Mouse (Mus musculus): ENCODE data around the gene Klhl18. TPM values are rescaled to one million over a fixed set of nuclear protein-coding genes. Genes with fewer than 3 reads are reported as not detected.
"Not testable (repeated sequence)": the region's sequence is repeated elsewhere in the genome, so short reads cannot be mapped to it uniquely, and the experiment has no call there.

Klhl18 gene
- polyA plus RNA-seq, 1 experiment from 2014 or later = 9.8 TPM

DNA sequence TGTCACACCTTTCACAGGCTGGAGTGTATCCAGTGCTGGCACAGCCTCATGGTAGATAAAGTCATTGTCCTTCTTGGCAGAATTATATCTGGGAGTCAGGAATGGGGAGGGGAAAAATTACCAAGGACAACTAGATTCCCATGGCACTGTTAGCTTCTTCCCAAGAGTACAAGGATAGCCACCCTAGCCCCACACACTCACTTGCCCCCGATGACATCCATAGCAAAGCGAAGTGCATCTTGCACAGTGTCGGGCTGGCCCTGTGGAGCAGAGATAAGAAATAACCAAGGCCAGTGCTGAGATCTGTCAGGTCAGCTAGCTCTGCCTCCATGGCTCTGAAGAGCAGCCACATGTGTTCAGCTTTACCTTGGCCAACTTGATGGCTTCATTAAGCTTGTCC lies 85.7 kb downstream of the Klhl18 start:
- Histone ChIP-seq H3K9ac (no peak overlapping the region), H3K4me2 (no peak overlapping the region), H3K27ac (ENCODE audit: poor library complexity, severe bottlenecking) (no peak overlapping the region), H3K27me3 (replicated peaks) (no peaks in the 10 kb centered on the region), H3K4me3 (no peak overlapping the region), H3K9me3 (replicated peaks) (no peaks in the 10 kb centered on the region), H3K36me3 (peaks cover 96% of the 10 kb centered on the region), H3K4me1 (replicated peaks) (no peaks in the 10 kb centered on the region)
- WGBS = 88% methylated on average over 3 of the region's 3 CpGs
- ATAC-seq (ENCODE audit: insufficient number of reproducible peaks, low FRiP score) = no peak

DNA sequence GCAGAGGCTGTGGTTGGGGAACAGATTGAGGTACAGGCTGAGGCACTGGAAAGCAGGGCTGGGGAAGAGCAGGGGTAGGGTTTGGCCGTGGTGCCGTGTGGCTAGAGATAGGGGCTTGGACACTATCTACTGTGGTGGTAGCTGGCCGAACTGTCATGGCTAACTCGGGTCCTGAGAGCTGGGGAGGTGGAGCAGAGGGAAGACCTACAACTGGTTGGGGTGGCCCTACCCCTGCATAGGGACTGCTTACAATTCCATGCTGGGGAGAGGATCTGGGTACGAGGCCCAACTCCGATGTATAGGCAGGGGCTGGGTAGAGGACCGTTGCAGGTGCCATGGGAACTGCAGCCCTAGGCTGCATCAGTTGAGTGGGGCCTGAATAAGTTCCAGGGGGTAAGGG lies 88.5 kb downstream of the Klhl18 start:
- ATAC-seq (ENCODE audit: insufficient number of reproducible peaks, low FRiP score) = no peak
- WGBS = 86% methylated on average over 7 of the region's 7 CpGs

DNA sequence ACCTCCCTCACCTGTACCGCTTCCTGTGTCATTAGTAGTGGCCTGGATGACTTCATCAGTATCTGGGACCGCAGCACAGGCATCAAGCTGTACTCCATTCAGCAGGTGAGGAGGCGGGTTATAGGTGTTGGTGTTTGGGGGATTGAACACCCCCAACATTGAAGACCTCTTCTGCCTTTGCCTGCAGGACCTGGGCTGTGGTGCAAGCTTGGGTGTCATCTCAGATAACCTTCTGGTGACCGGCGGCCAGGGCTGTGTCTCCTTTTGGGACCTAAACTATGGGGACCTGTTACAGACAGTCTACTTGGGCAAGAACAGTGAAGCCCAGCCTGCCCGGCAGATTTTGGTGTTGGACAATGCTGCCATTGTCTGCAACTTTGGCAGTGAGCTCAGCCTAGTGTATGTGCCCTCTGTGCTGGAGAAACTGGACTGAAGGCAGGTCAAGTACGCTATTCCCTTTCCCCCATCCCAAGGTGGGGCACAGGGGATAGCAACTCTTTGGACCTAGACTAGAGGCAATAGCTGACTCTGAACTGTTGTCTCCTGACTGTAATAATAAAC lies 92.0 kb downstream of the Klhl18 start:
- 83% methylated on average over 7 of the region's 7 CpGs for WGBS
- no peak overlapping the region for H3K27ac ChIP-seq (ENCODE audit: poor library complexity, severe bottlenecking)
- ATAC-seq (ENCODE audit: insufficient number of reproducible peaks, low FRiP score) = no peak
- H3K4me3 ChIP-seq = no peak overlapping the region
- H3K36me3 ChIP-seq = peaks cover 77% of the 10 kb centered on the region
- no peaks in the 10 kb centered on the region for H3K27me3 ChIP-seq (replicated peaks)
- no peak overlapping the region for H3K9ac ChIP-seq
- peaks cover 12% of the 10 kb centered on the region for H3K4me1 ChIP-seq (replicated peaks)
- no peaks in the 10 kb centered on the region for H3K9me3 ChIP-seq (replicated peaks)
- no peak overlapping the region for H3K4me2 ChIP-seq

More for the DNA sequence above, 88.5 kb downstream of the Klhl18 start:
- no peak overlapping the region for H3K4me3 ChIP-seq
- H3K27me3 ChIP-seq (replicated peaks) = no peaks in the 10 kb centered on the region
- H3K9ac ChIP-seq = no peak overlapping the region
- H3K9me3 ChIP-seq (replicated peaks) = no peaks in the 10 kb centered on the region
- no peak overlapping the region for H3K27ac ChIP-seq (ENCODE audit: poor library complexity, severe bottlenecking)
- H3K4me2 ChIP-seq = no peak overlapping the region
- H3K36me3 ChIP-seq = peaks cover 100% of the 10 kb centered on the region
- H3K4me1 ChIP-seq (replicated peaks) = no peaks in the 10 kb centered on the region

DNA sequence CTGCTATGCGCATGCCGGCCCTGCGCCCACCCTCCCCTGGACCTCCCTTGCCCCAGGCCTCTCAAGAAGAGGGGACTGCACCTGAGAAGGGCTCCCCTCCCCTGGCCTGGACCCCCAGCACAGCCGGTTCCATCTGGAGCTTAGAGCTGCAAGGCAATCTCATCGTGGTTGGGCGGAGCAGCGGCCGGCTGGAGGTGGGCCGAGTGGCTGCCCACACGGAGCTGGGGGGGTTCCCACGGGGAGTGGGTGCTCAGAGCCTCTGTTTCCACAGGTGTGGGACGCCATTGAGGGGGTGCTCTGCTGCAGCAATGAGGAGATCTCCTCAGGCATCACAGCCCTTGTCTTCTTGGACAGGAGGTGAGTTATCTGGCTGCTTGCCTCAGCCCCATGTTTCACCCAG lies 95.2 kb downstream of the Klhl18 start:
- WGBS = 73% methylated on average over 12 of the region's 12 CpGs
- H3K36me3 ChIP-seq = peaks cover 75% of the 10 kb centered on the region
- no peak overlapping the region for H3K4me2 ChIP-seq
- H3K9ac ChIP-seq = no peak overlapping the region
- H3K27ac ChIP-seq (ENCODE audit: poor library complexity, severe bottlenecking) = no peak overlapping the region
- no peak for ATAC-seq (ENCODE audit: insufficient number of reproducible peaks, low FRiP score)
- no peak overlapping the region for H3K4me3 ChIP-seq
- H3K4me1 ChIP-seq (replicated peaks) = peaks cover 12% of the 10 kb centered on the region
- no peaks in the 10 kb centered on the region for H3K9me3 ChIP-seq (replicated peaks)
- no peaks in the 10 kb centered on the region for H3K27me3 ChIP-seq (replicated peaks)

DNA sequence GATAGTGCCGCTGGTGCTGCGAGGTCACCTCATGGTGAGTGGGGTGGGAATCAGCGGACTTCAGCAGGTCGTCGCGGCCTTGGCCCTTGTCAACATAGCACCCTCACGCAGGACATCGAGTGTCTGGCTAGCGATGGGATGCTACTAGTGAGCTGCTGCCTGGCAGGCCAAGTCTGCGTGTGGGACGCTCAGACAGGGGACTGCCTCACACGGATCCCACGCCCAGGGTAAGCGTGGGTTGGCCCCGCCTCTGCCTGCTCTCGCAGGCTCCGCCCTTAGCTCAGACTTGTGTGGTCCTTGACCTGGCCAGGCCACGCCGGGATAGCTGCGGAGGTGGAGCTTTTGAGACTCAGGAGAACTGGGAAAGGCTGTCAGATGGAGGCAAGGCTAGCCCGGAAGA lies 95.8 kb downstream of the Klhl18 start:
- H3K4me3 ChIP-seq = peak overlapping the region; percentile 12
- H3K4me1 ChIP-seq (replicated peaks) = peaks cover 17% of the 10 kb centered on the region
- peaks cover 70% of the 10 kb centered on the region for H3K36me3 ChIP-seq
- H3K4me2 ChIP-seq = peak overlapping the region; percentile 60
- 25% methylated on average over 21 of the region's 21 CpGs for WGBS
- no peaks in the 10 kb centered on the region for H3K9me3 ChIP-seq (replicated peaks)
- peak; percentile 58; the same call in 1 of the 2 replicates for ATAC-seq (ENCODE audit: insufficient number of reproducible peaks, low FRiP score)
- no peaks in the 10 kb centered on the region for H3K27me3 ChIP-seq (replicated peaks)
- no peak overlapping the region for H3K27ac ChIP-seq (ENCODE audit: poor library complexity, severe bottlenecking)
- no peak overlapping the region for H3K9ac ChIP-seq

DNA sequence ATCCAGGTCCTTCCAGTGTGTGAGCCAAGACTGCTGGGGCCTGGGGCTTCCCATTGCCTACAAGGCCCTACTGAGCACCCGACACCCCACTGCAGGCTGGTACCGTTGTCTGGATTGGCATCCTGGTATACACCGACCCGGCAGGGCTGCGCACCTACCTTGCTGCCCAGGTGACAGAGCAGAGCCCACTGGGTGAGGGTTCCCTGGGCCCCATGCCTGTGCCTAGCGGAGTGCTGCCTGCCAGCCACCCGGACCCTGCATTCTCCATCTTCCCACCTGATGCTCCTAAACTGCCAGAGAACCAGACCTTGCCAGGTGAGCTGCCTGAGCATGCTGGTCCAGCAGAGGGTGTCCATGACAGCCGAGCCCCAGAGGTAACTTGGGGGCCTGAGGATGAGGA lies 97.1 kb downstream of the Klhl18 start:
- Histone ChIP-seq H3K4me2 (no peak overlapping the region), H3K4me3 (no peak overlapping the region), H3K36me3 (peaks cover 63% of the 10 kb centered on the region), H3K9ac (no peak overlapping the region), H3K27me3 (replicated peaks) (no peaks in the 10 kb centered on the region), H3K9me3 (replicated peaks) (no peaks in the 10 kb centered on the region), H3K27ac (ENCODE audit: poor library complexity, severe bottlenecking) (no peak overlapping the region), H3K4me1 (replicated peaks) (peaks cover 17% of the 10 kb centered on the region)
- 91% methylated on average over 8 of the region's 8 CpGs for WGBS
- ATAC-seq (ENCODE audit: insufficient number of reproducible peaks, low FRiP score) = no peak

DNA sequence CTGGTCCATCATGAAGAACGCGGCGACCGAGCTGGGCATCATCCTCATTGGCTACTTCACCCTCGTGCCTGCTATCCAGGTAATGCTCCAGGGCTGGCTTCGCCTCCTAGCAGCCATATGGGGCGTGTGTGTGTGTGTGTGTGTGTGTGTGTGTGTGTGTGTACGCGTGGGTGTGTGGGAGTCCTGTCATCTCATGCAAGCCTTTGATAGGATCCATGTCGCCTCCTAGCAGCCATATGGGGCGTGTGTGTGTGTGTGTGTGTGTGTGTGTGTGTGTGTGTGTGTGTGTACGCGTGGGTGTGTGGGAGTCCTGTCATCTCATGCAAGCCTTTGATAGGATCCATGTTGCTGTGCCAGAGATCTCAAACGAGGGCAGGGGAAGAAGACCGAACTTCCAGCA lies 98.8 kb downstream of the Klhl18 start:
- peaks cover 62% of the 10 kb centered on the region for H3K36me3 ChIP-seq
- 78% methylated on average over 15 of the region's 15 CpGs for WGBS
- H3K4me2 ChIP-seq; H3K27me3 ChIP-seq (replicated peaks); H3K4me3 ChIP-seq; H3K9me3 ChIP-seq (replicated peaks); H3K27ac ChIP-seq (ENCODE audit: poor library complexity, severe bottlenecking); ATAC-seq (ENCODE audit: insufficient number of reproducible peaks, low FRiP score); H3K9ac ChIP-seq: not testable (repeated sequence)
- peaks cover 17% of the 10 kb centered on the region for H3K4me1 ChIP-seq (replicated peaks)

Other genes with a start within 250 kb of the Klhl18 start
- gene Cspg5, start 232.9 kb downstream of the Klhl18 start, polyA plus RNA-seq (2016; fragmentation: Nextera tagmentation; extraction: Ambion mirVana) = 1.9 and 2.1 TPM in 2 replicates
- gene Elp6, start 171.5 kb downstream of the Klhl18 start, polyA plus RNA-seq (2016; fragmentation: Nextera tagmentation; extraction: Ambion mirVana) = 13.8 and 15.3 TPM in 2 replicates
- 22.2 and 23.9 TPM in 2 replicates for gene Scap, start 143.4 kb downstream of the Klhl18 start, polyA plus RNA-seq (2016; fragmentation: Nextera tagmentation; extraction: Ambion mirVana)
- gene Ptpn23, start 68.5 kb downstream of the Klhl18 start, polyA plus RNA-seq (2016; fragmentation: Nextera tagmentation; extraction: Ambion mirVana) = 13.6 and 14.0 TPM in 2 replicates
- 0.26 and 0.65 TPM in 2 replicates for gene Ngp, start 56.9 kb downstream of the Klhl18 start, polyA plus RNA-seq (2016; fragmentation: Nextera tagmentation; extraction: Ambion mirVana)
- gene Kif9, start 264 bp upstream of the Klhl18 start, polyA plus RNA-seq (2016; fragmentation: Nextera tagmentation; extraction: Ambion mirVana) = 0.74 and 0.86 TPM in 2 replicates
- gene Setd2, start 55.9 kb upstream of the Klhl18 start, polyA plus RNA-seq (2016; fragmentation: Nextera tagmentation; extraction: Ambion mirVana) = 26.4 and 28.5 TPM in 2 replicates
- 22.9 and 26.0 TPM in 2 replicates for gene Nradd, start 147.8 kb upstream of the Klhl18 start, polyA plus RNA-seq (2016; fragmentation: Nextera tagmentation; extraction: Ambion mirVana)
- 1.9 and 2.4 TPM in 2 replicates for gene Nbeal2, start 177.5 kb upstream of the Klhl18 start, polyA plus RNA-seq (2016; fragmentation: Nextera tagmentation; extraction: Ambion mirVana)
- gene Ccdc12, start 179.8 kb upstream of the Klhl18 start, polyA plus RNA-seq (2016; fragmentation: Nextera tagmentation; extraction: Ambion mirVana) = 120 and 123 TPM in 2 replicates